Mouse (Mus musculus): Measurements from ENCODE around the gene Tmem121.
"Not testable (repeated sequence)": the region's sequence is repeated elsewhere in the genome, so short reads cannot be mapped to it uniquely, and the experiment has no call there.

The Tmem121 gene

DNA sequence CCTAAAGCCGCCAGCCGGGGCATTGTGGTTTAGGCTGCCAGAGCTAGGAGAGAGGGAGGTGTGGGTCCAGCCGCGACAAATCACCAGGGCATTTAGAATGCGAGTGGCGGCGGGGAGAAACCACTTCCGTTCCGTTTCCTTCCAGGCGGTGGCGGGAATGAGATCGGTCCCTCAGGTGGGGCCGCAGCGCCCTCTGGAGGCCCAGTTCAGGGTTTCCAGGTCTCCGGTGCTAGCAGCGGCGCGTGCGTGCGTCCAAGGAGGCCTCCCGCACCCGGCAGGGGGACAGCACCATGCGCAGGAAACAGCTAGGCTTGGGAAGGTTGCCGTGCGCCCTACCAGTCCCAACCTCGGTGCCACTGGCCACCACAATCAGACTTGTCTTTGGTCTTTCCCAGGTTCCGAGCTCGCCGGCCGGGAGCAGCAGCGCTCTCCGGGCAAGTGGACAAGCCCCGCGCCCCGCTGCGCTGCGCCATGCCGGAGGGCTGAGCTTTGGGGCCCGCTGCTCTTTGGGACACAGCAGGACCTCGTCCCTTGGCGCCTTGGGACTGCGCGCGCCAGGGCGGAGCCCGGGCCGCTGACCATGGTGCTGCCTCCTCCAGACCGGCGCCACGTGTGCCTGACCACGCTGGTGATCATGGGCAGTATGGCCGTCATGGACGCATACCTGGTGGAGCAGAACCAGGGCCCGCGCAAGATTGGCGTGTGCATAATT lies 2.0 kb downstream of the Tmem121 start:
- DNase-seq (ENCODE audit: low spot score): peak; percentile 93

DNA sequence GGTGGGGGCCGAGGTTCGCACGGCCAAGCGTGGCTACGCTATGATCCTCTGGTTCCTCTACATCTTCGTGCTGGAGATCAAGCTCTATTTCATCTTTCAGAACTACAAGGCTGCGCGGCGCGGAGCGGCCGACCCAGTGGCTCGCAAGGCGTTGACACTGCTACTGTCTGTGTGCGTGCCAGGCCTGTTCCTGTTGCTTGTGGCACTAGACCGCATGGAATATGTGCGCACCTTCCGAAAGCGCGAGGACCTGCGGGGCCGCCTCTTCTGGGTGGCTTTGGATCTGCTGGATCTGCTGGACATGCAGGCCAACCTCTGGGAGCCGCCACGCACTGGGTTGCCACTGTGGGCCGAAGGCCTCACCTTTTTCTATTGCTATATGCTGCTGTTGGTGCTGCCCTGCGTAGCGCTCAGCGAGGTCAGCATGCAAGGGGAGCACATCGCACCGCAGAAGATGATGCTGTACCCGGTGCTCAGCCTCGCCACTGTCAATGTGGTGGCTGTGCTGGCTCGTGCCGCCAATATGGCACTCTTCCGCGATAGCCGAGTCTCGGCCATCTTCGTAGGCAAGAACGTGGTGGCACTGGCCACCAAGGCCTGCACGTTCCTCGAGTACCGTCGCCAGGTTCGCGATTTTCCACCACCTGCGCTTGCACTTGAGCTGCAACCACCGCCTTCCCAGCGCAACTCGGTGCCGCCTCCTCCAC lies 2.8 kb downstream of the Tmem121 start:
- no peak for DNase-seq (ENCODE audit: low spot score)

DNA sequence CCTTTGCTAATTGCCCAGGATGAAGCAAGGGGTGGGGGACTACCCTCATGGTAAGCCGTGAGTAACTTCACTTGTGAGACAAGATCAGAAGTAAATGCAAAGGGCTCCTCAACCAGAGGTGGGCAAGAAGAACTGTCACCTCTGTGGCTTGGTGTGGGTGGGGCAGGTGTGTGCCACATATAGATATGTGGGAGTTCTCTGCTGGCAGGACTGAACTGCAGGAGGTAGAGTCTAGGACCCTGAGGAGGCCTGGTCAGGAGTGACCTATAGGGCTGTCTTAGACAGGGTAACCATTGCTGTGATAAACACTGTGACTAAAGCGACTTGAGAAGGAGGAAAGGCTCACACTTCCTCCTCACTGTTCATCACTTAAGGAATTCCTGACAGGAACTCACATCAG lies 7.7 kb downstream of the Tmem121 start:
- DNase-seq (ENCODE audit: low spot score): no peak

DNA sequence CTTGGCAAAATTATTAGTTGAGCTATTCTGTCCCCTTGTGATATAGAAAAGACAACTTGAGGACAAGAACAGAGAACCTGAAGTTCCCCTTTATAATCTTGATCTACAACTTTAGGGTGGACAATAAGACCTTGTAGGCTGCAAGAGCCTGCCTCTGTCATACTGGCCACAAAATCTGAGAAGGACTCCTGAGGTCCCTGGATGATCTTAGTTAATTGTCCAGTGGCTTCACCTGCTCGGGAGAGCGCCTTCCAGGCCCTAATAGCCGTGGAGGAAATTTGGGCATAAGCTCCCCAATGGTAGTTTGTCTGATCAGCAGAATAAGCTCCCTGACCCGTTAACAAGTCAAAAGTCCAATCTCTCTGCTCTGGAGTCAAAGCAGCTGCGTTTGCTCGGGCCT lies 13.4 kb downstream of the Tmem121 start:
- not testable (repeated sequence) for DNase-seq (ENCODE audit: low spot score)

DNA sequence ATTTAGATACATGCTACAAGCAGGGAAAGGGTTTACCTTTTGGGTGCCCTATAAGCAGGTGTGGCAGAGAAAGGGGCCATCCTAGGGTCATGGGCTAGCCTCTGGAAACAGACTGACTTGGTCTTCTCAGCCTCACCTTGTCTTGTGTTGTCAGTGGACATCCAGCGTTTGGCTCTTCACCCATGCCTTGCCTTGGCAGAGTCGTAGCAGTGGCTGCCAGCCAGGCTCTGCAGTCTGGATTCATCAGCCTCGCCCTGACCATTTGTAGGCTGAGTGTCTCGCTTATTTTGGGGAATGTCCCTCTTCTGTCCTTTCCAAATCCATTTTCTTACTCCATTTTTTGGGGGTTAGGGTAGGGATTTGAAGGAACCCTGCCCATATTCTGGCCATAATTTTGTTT lies 15.6 kb downstream of the Tmem121 start:
- DNase-seq (ENCODE audit: low spot score): no peak

DNA sequence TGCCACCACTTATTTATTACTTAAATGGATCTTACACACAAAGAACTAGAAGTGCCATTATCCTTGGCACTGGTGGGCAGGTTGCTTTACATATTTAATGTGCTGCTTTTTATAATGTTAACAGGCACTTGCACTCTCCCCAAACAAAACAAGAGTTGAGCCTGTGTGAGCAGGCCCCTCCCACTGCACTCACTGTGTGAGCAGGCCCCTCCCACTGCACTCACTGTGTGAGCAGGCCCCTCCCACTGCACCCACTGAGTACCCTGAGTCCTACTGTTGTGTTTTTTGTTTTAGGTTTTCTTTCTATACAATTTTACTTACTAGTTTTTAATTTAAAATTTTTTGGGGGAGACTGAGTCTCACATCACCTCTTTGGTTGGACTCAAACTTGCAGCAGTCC lies 16.3 kb downstream of the Tmem121 start:
- no peak for DNase-seq (ENCODE audit: low spot score)

DNA sequence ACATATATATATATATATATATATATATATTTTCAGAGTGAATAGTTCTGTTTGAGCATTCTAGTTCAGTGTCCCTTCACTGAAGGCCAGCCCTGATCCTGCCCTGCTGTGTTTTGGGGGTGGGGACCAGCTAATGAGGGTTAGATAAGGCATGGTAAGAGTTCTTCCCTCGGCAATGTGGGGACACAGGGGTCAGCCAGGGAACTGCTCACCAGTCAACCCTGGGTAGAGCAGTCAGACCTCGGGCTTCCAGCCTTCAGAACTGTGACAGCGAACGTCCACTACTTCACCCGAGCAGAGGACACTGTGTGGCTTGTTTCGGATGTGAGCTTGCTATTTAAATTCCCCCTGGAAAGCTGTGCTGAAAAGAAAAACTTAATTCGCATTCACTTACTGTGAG lies 17.8 kb downstream of the Tmem121 start:
- DNase-seq (ENCODE audit: low spot score): no peak

DNA sequence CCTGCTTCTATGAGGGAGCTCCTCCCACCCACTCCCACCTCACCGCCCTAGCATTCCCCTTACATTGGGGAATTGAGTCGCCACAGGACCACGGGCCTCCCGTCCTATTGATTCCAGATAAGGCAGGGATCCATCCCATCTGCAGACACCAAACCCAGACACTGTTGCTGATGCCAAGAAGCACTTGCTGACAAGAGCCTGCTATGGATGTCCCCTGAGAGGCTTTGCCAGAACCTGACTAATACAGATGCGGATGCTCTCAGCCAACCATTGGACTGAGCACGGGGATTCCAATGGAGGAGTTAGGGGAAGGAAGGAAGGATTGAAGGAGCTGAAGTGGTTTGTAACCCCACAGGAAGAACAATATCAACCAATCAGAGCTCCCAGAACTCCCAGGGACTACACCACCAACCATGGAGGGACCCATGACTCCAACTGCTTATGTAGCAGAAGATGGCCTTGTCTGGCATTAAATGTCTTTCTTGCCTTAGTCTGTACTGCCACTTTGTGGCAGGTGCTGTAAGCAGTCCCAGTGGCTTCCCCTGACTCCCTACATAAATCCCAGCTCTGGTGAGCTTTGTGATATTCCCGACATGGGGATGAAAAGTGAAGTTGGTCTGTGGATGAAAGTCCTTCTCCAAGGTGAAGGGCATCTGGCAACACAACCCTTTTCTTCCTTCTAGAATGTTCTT lies 19.7 kb downstream of the Tmem121 start:
- DNase-seq (ENCODE audit: low spot score): no peak

DNA sequence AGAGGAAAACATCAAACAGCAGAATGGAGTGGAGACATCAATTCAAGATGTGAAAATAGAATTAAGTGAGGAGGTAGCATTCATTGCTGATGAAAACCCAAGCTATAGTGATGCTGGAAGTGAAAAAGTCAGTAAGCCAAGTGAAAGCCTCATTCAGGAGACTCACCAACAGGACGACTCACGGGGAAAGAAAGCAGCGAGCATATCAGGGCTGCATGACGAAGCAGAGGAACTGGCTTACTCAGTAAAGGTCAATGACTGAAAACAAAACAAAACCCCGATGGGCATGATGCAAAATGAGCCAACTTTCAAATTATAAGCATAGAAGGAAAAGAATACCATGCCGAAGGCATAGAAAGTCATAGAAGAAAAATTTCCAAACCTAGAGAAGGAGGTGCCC lies 22.0 kb downstream of the Tmem121 start:
- no peak for DNase-seq (ENCODE audit: low spot score)

DNA sequence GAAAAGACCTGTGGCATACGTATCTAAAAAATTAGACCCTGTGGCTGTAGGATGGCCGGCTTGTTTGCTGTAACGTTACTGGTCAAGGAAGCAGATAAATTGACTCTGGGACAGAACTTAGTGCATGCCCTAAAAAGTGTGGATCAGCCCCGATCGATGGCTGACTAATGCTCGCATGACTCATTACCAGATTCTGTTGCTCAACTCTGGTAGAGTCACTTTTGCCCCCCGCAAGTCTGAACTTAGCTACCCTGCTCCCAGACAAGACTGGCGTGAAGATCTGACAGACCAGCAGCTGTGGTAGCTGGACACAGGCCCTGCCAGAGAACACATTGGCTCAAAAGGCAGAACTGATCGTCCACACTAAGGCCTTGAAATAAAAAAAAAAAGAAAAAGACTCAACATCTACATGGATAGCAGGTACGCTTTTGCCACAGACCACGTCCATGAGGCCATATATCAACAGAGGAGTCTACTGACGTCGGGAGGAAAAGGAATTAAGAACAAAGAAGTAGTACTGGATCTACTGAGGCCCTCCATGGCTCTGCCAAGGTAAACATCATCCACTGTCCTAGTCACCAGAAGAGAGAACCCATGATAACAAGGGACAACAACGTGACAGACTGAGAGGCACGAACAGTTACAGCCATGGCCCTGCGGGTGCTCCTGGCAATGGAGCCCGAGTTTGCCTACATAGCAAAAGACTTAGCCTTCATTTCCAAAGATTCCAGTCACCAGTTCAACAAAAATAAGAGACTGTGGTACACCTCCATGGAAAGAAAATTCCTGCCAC lies 25.1 kb downstream of the Tmem121 start:
- no peak for DNase-seq (ENCODE audit: low spot score)

DNA sequence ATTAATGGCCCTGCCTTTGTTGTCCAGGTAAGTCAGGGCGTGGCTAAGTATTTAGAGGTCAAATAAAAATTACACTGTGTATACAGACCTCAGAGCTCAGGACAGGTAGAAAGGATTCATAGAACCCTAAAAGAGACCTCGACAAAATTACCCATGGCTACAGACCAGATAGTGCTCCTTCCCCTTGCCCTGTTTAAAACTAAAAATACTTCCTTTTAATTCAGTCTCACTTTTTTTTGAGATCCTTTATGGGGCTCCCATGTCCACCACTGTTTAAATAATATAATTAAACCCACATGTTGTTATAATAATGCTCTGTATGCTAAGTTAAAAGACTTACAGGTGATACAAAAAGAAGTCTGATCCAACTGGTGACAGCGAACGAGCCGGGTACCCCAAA lies 26.0 kb downstream of the Tmem121 start:
- no peak for DNase-seq (ENCODE audit: low spot score)

DNA sequence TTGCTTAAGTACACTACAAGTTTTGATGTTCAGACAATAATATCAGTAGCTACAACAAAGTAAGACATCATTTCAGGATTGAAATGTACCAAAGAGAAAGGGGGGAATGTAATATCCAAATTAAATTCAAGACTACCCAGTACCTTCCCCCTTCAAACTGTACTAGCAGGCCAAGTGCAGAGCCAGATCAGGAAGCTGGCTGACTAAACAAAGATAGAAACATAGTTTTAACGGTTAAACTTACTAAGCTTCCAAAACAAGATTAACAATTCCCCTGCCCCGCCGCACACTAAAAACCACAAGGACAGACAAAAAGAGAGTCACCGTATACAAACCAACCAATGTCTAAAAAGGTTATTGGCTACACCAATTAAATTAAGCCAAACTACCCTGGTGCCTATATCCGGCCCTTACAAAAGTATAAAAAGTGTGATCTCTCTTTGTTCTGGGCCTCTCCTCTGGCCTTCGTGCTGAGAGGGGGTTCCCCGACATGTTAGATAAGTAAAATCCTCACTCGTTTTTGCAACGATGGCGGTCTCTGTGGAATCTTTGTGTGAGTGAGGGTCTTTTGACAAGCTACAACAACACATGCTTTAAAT lies 26.7 kb downstream of the Tmem121 start:
- no peak for DNase-seq (ENCODE audit: low spot score)

DNA sequence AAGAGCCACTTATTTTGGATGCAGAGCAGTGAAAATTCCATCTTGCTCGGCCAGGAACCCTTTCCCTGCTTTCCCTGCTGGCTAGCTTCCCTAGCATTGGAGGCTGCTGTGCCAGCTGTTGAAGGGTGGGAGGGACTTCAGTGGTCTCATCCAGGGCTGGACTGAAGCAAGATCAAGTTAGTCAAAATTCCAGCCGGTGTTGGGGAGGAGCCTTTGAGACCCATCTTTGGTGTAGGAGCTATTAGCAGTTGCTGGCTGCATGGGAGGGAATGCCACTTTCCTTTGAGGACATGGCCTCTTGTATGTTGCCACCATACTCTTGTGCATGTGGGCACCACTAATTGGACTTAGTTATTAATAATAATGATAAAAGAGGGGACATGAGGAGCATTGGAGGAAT lies 27.5 kb downstream of the Tmem121 start:
- DNase-seq (ENCODE audit: low spot score): no peak

DNA sequence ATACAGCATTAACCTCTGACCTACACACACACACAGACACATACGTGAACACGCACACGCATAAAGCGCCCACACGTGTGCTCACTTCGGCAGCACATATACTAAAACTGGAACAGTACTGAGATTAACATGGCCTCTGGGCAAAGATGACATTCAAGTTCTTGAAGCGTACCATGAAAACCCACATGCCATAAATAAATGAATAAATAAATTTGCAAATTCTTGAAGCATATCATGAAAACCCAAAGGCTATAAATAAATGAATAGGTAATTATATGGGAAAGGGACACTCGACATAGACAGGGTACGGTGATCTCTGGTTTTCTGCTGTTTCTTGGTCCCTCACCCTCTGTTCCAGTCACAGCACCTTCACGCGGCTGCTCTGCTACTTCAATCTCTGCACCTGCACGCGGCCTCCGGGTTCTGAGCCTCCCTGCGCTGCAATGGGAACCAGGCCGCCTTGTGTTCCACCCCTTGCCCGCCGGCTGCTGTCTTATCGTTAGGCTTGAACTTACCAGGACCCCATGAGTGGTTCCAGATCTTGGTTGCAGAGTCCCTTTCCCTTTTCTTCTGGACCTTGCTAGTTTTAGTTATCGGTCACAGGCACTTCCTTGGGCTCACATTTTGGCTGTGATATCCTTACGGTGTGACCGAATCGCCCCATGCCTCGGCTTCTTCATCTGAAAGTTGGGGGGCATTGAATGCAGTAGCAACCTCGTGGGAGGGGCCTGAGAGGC lies 28.5 kb downstream of the Tmem121 start:
- DNase-seq (ENCODE audit: low spot score): no peak

DNA sequence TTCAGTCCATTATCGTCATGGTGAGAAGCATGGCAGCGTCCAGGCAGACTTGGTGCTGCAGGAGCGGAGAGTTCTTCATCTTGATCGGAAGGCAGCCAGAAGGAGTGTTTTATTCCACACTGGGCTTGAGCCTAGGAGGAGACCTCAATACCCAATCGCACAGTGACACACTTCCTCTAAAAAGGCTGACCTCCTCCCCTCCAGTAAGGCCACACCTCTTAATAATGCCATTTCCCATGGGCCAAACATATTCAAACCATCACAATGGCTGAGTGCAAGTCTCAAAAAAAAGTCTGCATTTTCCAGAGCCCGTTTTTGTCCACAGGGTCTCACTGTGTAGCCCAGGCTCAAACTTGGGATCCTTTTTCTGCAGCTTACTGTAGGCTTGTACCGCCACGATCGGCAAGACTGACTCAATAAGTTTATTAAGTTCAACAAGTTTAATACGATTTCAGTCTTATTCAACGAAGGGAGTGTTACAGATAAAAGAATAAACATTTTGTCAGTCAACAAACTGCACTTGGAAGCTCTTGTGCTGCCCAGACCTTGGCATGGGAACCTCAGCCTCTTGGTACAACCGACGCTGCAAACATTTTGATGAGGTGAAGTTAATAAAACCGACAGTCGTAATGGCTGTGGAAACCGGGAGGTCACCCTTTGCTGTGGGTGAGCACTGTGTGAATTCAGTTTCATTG lies 29.4 kb downstream of the Tmem121 start:
- DNase-seq (ENCODE audit: low spot score): no peak

DNA sequence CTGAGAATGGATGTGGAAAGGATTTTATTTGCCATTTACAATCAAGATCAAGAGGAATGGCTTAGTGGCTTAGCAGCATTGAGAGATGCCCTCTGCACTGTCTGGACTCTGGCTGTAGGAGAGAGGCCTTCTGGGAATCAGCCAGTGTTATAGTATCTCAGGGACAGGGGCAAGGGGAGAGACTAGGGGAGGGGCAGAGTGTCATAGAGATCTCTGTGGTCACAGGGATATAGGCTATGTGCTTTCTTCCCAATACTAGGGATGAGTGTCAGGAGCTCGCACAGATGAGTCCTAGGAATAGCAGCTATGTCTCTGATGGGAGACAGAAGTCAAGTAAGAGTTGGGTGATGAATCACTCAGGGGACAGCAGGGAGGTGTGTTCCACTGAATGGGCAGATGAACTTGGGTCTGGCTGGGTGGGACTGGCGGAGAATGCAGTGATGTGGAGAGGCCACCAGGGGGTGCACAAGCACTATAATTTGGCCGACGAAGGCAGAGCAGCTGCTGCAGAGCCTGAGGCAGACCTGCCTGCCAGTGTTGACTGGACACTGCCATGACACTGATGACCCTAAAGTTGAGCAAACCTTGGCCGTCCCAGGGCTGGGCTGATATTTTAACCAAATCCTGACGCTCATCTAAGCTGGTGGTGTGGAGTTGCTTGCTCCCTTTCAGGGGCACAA lies 30.1 kb downstream of the Tmem121 start:
- peak; percentile 82 for DNase-seq (ENCODE audit: low spot score)

DNA sequence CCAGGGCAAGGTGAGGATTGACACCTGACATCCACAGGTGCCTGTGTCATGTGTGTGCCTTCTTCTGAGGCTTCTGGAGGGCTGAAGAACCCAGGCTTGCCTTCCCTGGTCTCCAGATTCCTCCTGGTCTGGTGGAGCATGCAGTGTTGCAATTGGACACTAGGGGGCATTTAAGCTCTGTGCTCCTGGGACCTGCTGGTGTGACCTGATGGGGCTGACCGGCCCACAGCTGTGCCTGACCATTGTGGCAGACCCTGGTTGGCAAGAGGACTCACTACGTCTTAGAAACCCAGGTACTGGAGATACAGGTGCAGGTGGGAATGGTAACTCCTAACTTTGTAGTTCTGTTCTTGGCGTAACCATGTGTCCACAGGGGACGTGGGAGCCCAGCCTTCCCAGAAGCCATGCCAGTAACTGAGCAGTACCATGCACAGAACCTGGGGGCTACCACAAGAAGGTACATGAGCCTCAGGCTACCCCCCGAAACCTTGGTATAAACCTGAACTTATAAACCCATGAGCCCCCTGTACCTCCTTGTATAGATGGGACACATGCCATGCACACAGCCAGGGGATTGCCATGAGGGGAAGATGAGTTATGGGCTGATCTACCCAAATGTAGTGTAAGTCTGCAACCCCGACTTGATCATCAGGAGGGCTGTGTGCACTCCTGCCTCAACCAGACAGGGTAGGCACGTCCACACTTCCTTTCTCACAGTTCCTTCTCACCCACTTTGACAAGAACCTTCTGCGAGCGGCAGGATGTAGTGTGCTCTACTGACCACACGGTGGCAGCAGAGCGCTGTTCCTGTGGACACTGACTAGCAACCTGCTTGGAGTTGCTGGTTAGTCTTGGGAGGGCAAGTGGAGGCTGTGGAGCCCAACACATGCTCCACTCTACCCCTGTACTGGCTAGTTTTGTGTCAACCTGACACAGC lies 31.8 kb downstream of the Tmem121 start:
- peak; percentile 88 for DNase-seq (ENCODE audit: low spot score)

DNA sequence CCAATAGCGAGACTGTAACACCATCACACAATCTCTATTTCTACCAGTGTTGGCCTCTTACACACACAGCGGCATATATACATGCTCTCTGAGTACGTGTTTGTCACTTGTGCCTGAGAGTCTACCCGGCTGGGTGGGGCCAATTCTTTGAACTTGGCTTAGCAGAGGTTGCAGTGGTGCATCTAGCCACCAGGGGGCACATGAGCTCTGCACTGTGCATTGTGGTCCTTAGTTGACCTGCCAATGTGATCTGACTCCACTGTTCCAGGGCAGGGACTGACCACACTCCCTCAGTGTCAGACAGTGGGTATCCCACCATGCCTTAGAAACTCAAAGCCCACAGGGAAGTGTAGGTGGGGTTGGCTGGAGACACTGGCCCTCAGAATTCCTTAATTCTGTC lies 34.1 kb downstream of the Tmem121 start:
- peak; percentile 73 for DNase-seq (ENCODE audit: low spot score)

DNA sequence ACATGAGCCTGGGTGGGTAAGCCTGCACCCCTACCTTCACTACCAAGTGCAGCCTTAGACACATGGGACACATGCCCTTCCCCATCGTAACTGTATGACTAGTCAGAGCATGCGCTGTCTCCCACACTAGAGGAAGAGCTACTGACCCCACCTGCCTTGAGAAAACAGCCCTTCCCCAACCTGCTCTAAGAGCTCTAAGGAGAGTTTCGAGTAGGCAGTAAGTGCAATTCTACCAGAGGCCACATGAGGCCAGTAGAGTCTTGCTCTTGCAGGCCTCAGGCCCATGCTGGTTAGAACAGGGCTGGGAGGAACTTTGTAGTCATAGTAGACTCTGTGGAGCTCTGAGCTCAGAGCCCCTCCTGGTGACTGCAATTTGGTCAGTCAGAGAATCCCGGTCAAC lies 34.7 kb downstream of the Tmem121 start:
- peak; percentile 87 for DNase-seq (ENCODE audit: low spot score)

All from retina, embryonic 14.5 days (tissue).